Mouse (Mus musculus): ENCODE measurements around the gene Tmc5. TPM values are rescaled to one million over a fixed set of nuclear protein-coding genes. Genes with fewer than 3 reads are reported as not detected.

Tmc5 gene
- polyA plus RNA-seq, 1 experiment from 2014 or later = 0.30 TPM

DNA sequence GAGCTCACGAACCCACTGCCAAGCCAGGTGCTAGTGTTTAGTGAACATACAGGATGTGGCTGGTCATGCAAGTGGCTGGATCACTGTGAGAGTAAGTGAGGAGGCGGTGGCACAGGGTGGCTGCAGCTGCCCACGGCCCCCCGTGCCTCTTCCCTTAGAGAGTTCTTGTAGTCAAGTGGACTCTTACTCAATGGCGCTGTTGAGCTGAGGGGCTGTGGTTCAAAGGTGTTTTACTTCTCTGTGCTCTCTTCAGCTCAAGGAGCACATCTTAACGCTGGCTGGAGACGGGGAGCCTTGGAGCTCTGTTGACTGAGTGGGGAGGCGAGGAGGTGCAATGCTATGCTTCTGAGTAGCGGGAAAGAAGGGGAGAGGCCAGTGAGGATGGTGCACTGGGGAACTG, 126.8 kb downstream of the Tmc5 start:
- no peak overlapping the region for H3K4me2 ChIP-seq (ENCODE audit: low read length)
- H3K27ac ChIP-seq (replicated peaks in 1 of 2; ENCODE audit: control insufficient read depth in 1 of 2, insufficient read depth in 1 of 2, low read depth in 2 of 2, low read length in 2 of 2) = no peak overlapping the region
- no peaks in the 10 kb centered on the region for H3K9me3 ChIP-seq (ENCODE audit: control insufficient read depth, low read length)
- peaks cover 57% of the 10 kb centered on the region for H3K36me3 ChIP-seq (ENCODE audit: control insufficient read depth, insufficient read depth, low read length)
- H3K9ac ChIP-seq (ENCODE audit: low read length) = no peak overlapping the region
- no peak overlapping the region for H3K4me3 ChIP-seq (ENCODE audit: control insufficient read depth in 1 of 2, insufficient read depth in 1 of 2, low read depth in 1 of 2, low read length in 2 of 2)
- WGBS = 86% methylated on average over 9 of the region's 9 CpGs
- no peaks in the 10 kb centered on the region for H3K4me1 ChIP-seq (ENCODE audit: control insufficient read depth in 2 of 2, insufficient read depth in 2 of 2, low read length in 2 of 2)
- no peak for ATAC-seq (ENCODE audit: insufficient number of reproducible peaks, insufficient read depth, low FRiP score, low read depth)
- no peaks in the 10 kb centered on the region for H3K27me3 ChIP-seq (ENCODE audit: control insufficient read depth, insufficient read depth, low read length)

Other genes starting within 250 kb of the Tmc5 start
- gene Syt17, start 149.1 kb upstream of the Tmc5 start, polyA plus RNA-seq (2014; fragmentation: Nextera tagmentation; extraction: Ambion mirVana) = 1.5 and 1.6 TPM in 2 replicates
- 2.4 and 2.5 TPM in 2 replicates for gene Itpripl2, start 105.3 kb upstream of the Tmc5 start, polyA plus RNA-seq (2014; fragmentation: Nextera tagmentation; extraction: Ambion mirVana)
- gene Coq7, start 63.9 kb upstream of the Tmc5 start, polyA plus RNA-seq (2014; fragmentation: Nextera tagmentation; extraction: Ambion mirVana) = 204 and 206 TPM in 2 replicates
- 1.6 and 2.4 TPM in 2 replicates for gene Tmc7, start 12.6 kb upstream of the Tmc5 start, polyA plus RNA-seq (2014; fragmentation: Nextera tagmentation; extraction: Ambion mirVana)
- gene Gde1, start 108.5 kb downstream of the Tmc5 start, polyA plus RNA-seq (2014; fragmentation: Nextera tagmentation; extraction: Ambion mirVana) = 87.3 and 87.5 TPM in 2 replicates
- 4.2 and 4.4 TPM in 2 replicates for gene Ccp110, start 115.3 kb downstream of the Tmc5 start, polyA plus RNA-seq (2014; fragmentation: Nextera tagmentation; extraction: Ambion mirVana)
- 53.5 and 55.2 TPM in 2 replicates for gene Vps35l, start 142.9 kb downstream of the Tmc5 start, polyA plus RNA-seq (2014; fragmentation: Nextera tagmentation; extraction: Ambion mirVana)